Mouse (Mus musculus): Measurements from ENCODE around the gene Gm29106.
"Not testable (repeated sequence)": the region's sequence is repeated elsewhere in the genome, so short reads cannot be mapped to it uniquely, and the experiment has no call there.

Gene Gm29106

DNA sequence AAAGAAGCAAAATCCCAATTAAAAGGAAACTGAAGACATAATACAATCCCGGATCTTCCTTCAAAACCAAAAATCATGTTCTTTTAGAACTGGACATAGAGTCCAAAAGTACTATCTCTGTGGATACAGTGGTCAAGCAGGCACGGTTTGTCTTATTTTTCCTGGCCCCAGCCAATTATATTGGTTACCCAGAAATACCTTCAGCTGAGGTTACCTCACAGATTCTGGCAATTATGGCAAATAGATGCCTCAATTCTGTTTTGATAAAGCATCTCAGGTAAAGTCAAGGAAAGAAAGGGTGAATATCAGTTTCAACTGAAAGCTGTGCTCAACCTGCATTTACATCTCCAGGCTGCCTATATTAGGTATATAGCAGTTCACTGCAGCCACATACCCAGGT is at the start of gene Gm29106:
TSS of gene Gm29106 (plus strand) at position 301 of the 400 bp plus-strand sequence.
- not testable (repeated sequence) for DNase-seq (ENCODE audit: low read depth in 2 of 2, low spot score in 2 of 2)

DNA sequence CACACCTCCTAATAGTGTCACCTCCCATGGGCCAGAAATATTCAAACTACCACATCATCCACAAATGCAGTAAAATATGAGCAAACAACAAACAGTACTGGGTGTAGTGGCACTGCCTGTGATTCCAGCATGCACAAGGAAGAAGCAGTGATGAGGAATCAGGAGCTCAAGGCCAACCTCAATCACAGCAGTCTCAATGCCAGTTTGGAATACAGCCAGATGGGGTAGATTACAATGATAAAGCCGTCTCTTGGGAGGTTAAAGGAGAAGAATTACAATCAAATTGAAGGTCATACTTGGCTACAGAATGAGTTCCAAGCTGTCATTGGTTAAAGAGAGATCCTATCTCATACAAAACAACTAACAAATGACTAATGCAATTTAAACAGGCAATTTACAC is 52.2 kb downstream of the Gm29106 start:
- DNase-seq (ENCODE audit: low read depth in 2 of 2, low spot score in 2 of 2) = no peak

- DNase-seq (ENCODE audit: low read depth in 2 of 2, low spot score in 2 of 2) = no peak
These were observed 59.7 kb downstream of the Gm29106 start for GRCm38 (mm10) chr1:118236032-118236431.

Measured in CD8-positive naive resting alpha-beta T cell, adult 2 months (primary cell).